Mouse (Mus musculus) E14TG2a.4 (cell line): Measurements from ENCODE around the gene Rasgef1c.

Source experiments
- CTCF ChIP-seq: conservative IDR thresholded peaks from 2 replicates; pipeline ENCODE4 v1.5.1; 2014; ENCODE audit warnings: low read length
- POU5F1 ChIP-seq: IDR thresholded peaks from 2 replicates; pipeline ENCODE4 v1.6.1; 2014; ENCODE audit warnings: low read length, borderline replicate concordance

GRCm38 (mm10) chr11:50018848-50019247 is 117.2 kb downstream of the Rasgef1c start:
- no peak for TF ChIP-seq CTCF
- no peak for TF ChIP-seq POU5F1
